Mouse (Mus musculus) kidney, postnatal 0 days (tissue): ENCODE measurements at regions not wholly inside any gene's neighbourhood (a gene's known extent, or its start where the extent isn't known, plus 50 kb on each side); places are given as distances from the start of the nearest gene placed in this dataset.

Experiments used
- ATAC-seq: fragments of 200-750 bp; cut with Nextera tagmentation; replicated peaks from 2 replicates; pipeline ENCODE4 v1.8.0; 2017; ENCODE audit warnings: low read depth, moderate number of reproducible peaks, moderate TSS enrichment, moderate library complexity; ENCODE audit not compliant: low FRiP score
- DNase-seq: peaks from one replicate; pipeline ENCODE4 v3.0.0-alpha.2; 2016; ENCODE audit warnings: low spot score
- H3K27ac ChIP-seq: fragments of 300-500 bp; sonication (generic); 2 replicates; pipeline ENCODE4 v1.5.1; 2014; ENCODE audit warnings: mild to moderate bottlenecking
- H3K27me3 ChIP-seq: fragments of 300-500 bp; sonication (generic); 2 replicates; pipeline ENCODE4 v1.6.1; 2014; ENCODE audit warnings: low read length, mixed read lengths; ENCODE audit not compliant: insufficient read depth
- H3K36me3 ChIP-seq: fragments of 300-500 bp; sonication (generic); 2 replicates; pipeline ENCODE4 v1.6.1; 2014; ENCODE audit warnings: low read length, mixed read lengths; ENCODE audit not compliant: insufficient read depth
- H3K4me1 ChIP-seq: fragments of 300-500 bp; sonication (generic); replicated peaks from 2 replicates; pipeline ENCODE4 v1.6.1; 2014; ENCODE audit warnings: antibody characterized with exemption, low read length, mixed read lengths; ENCODE audit not compliant: insufficient read depth
- H3K4me2 ChIP-seq: fragments of 300-500 bp; sonication (generic); 2 replicates; pipeline ENCODE4 v1.6.1; 2014; ENCODE audit warnings: mild to moderate bottlenecking, low read length, moderate library complexity, mixed read lengths
- H3K4me3 ChIP-seq: fragments of 300-500 bp; sonication (generic); replicated peaks from 2 replicates; pipeline ENCODE4 v1.5.1; 2014; ENCODE audit warnings: low read depth, low read length
- H3K9ac ChIP-seq: fragments of 300-500 bp; sonication (generic); 2 replicates; pipeline ENCODE4 v1.6.1; 2014; ENCODE audit warnings: low read depth, low read length
- H3K9me3 ChIP-seq: fragments of 300-500 bp; sonication (generic); replicated peaks from 2 replicates; pipeline ENCODE4 v1.6.1; 2016; ENCODE audit warnings: low read length, inconsistent platforms, mixed read lengths
- CTCF ChIP-seq: IDR thresholded peaks from 2 replicates; pipeline ENCODE4 v1.5.1; 2016; ENCODE audit warnings: antibody characterized with exemption, low read depth, mild to moderate bottlenecking, moderate library complexity
- WGBS: fragments of 180-500 bp; shearing (Covaris S2); extraction: QIAGEN DNeasy Blood & Tissue Kit; methylation state at CpG from one replicate; pipeline ENCODE4 v1.1.7; 2014; 5-methylcytosine and 5-hydroxymethylcytosine counted together

- no peak overlapping the region for H3K27ac ChIP-seq
- WGBS, result 54% methylated on average over 6 of the region's 6 CpGs
- DNase-seq (no peak), ATAC-seq (no peak)
- no peaks in the 10 kb centered on the region for H3K27me3 ChIP-seq
- no peaks in the 10 kb centered on the region for H3K9me3 ChIP-seq
- H3K4me2 ChIP-seq, result no peak overlapping the region
- H3K36me3 ChIP-seq, result no peaks in the 10 kb centered on the region
- H3K9ac ChIP-seq, result no peak overlapping the region
- H3K4me3 ChIP-seq, result no peak overlapping the region
- no peak for TF ChIP-seq CTCF
- 0 out of 2 replicates have a peak, but pooled peaks cover 5% of the 10 kb centered on the region for H3K4me1 ChIP-seq
Observed at GRCm38 (mm10) chr1:90403057-90403456, 199.3 kb downstream of the Ackr3 start.

GRCm38 (mm10) chr1:90404717-90405487, 197.9 kb upstream of the Cops8 start:
- Histone ChIP-seq H3K4me3 (no peak overlapping the region), H3K9ac (no peak overlapping the region), H3K4me1 (0 out of 2 replicates have a peak, but pooled peaks cover 5% of the 10 kb centered on the region), H3K4me2 (no peak overlapping the region), H3K27me3 (no peaks in the 10 kb centered on the region), H3K9me3 (no peaks in the 10 kb centered on the region), H3K27ac (no peak overlapping the region), H3K36me3 (no peaks in the 10 kb centered on the region)
- no peak for TF ChIP-seq CTCF
- ATAC-seq, result no peak
- no peak for DNase-seq
- WGBS, result 51% methylated on average over 6 of the region's 6 CpGs

- Histone ChIP-seq H3K4me3 (no peak overlapping the region), H3K4me1 (0 out of 2 replicates have a peak, but pooled peaks cover 5% of the 10 kb centered on the region), H3K27me3 (no peaks in the 10 kb centered on the region), H3K9ac (no peak overlapping the region), H3K27ac (no peak overlapping the region), H3K36me3 (no peaks in the 10 kb centered on the region), H3K9me3 (no peaks in the 10 kb centered on the region), H3K4me2 (no peak overlapping the region)
- no peak for TF ChIP-seq CTCF
- DNase-seq, result no peak
- 88% methylated on average over 6 of the region's 6 CpGs for WGBS
- ATAC-seq, result no peak
Observed at GRCm38 (mm10) chr1:90406663-90407062, 196.1 kb upstream of the Cops8 start.

GRCm38 (mm10) chr1:90408504-90409215, 194.1 kb upstream of the Cops8 start:
- Histone ChIP-seq H3K36me3 (no peaks in the 10 kb centered on the region), H3K9me3 (no peaks in the 10 kb centered on the region), H3K4me2 (no peak overlapping the region), H3K27ac (no peak overlapping the region), H3K4me1 (no peaks in the 10 kb centered on the region), H3K9ac (no peak overlapping the region), H3K27me3 (no peaks in the 10 kb centered on the region), H3K4me3 (no peak overlapping the region)
- WGBS, result 67% methylated on average over 16 of the region's 16 CpGs
- DNase-seq (no peak), ATAC-seq (no peak)
- no peak for TF ChIP-seq CTCF

GRCm38 (mm10) chr1:90409236-90409635, 193.5 kb upstream of the Cops8 start:
- H3K4me1 ChIP-seq, result no peaks in the 10 kb centered on the region
- 81% methylated on average over 3 of the region's 3 CpGs for WGBS
- H3K36me3 ChIP-seq, result no peaks in the 10 kb centered on the region
- H3K9ac ChIP-seq, result no peak overlapping the region
- ATAC-seq, result no peak
- H3K4me3 ChIP-seq, result no peak overlapping the region
- TF ChIP-seq CTCF, result no peak
- no peak overlapping the region for H3K27ac ChIP-seq
- no peaks in the 10 kb centered on the region for H3K9me3 ChIP-seq
- H3K4me2 ChIP-seq, result no peak overlapping the region
- H3K27me3 ChIP-seq, result no peaks in the 10 kb centered on the region
- no peak for DNase-seq

- H3K27me3 ChIP-seq, result no peaks in the 10 kb centered on the region
- TF ChIP-seq CTCF, result no peak
- DNase-seq (peak; percentile 47), ATAC-seq (peak; percentile 54; the same call in 1 of the 2 replicates)
- no peaks in the 10 kb centered on the region for H3K4me1 ChIP-seq
- no peaks in the 10 kb centered on the region for H3K36me3 ChIP-seq
- H3K9ac ChIP-seq, result no peak overlapping the region
- 18% methylated on average over 9 of the region's 9 CpGs for WGBS
- no peak overlapping the region for H3K27ac ChIP-seq
- no peaks in the 10 kb centered on the region for H3K9me3 ChIP-seq
- no peak overlapping the region for H3K4me3 ChIP-seq
- no peak overlapping the region for H3K4me2 ChIP-seq
Observed at GRCm38 (mm10) chr1:90412511-90413045, 190.2 kb upstream of the Cops8 start.
